Comparison of ENCODE assay signal across 10 mouse cellular contexts in the genomic region with DNA sequence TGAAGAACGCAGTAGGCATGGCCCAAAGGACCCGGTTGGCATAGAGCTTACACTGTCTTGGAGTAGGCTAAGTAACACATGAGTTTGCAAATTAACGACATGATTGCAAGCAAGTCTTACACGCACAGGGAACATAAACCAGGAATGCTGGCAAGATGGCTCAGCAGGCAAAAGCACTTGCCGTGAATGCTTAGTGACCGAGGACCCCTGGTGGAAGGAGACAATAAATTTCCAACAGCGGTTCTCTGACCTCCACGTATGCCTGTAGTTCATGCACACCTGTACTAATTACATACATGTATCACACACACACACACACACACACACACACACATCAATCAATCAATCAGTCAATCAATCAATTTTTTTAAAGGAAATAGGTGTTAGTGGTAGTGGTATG. TPM values are rescaled to one million over a fixed set of nuclear protein-coding genes. Genes with fewer than 3 reads are reported as not detected.
DNase-seq lines count a peak whose midpoint lies in the region; ATAC-seq and TF ChIP-seq lines count a peak whose summit lies in the region.
"Had no signal": no experiment of that assay in that cellular context is flagged by ENCODE, and none has a peak within 500 bp of the region (broad histone marks: within the 10 kb centered on the region; RNA-seq: fewer than 3 reads in every experiment).

No protein-coding gene starts in this region.

- no peaks in the 10 kb centered on the region for H3K27me3 ChIP-seq in kidney, embryonic 14.5 days (ENCODE audit: control insufficient read depth, insufficient read depth, low read length)
- H3K27me3 ChIP-seq in Patski = no peaks in the 10 kb centered on the region
- H3K27me3 ChIP-seq: heart, embryonic 13.5 days; liver, embryonic 13.5 days had no signal

- H3K36me3 ChIP-seq in kidney, embryonic 14.5 days (ENCODE audit: control insufficient read depth, insufficient read depth, low read length) = no peaks in the 10 kb centered on the region
- H3K36me3 ChIP-seq: heart, embryonic 13.5 days; liver, embryonic 13.5 days had no signal

- in situ Hi-C loops in Patski (cut with MboI; ENCODE audit: low pct_unique_long_range_greater_than_20kb) = no loop called here

- no peak overlapping the region for H3K27ac ChIP-seq in kidney, embryonic 14.5 days (ENCODE audit: low read depth, low read length)
- H3K27ac ChIP-seq: heart, embryonic 13.5 days; liver, embryonic 13.5 days had no signal

- ATAC-seq in CD4-positive, CD25-positive, alpha-beta regulatory T cell, adult 4 months = no peak
- ATAC-seq in kidney, embryonic 14.5 days (ENCODE audit: low FRiP score, low TSS enrichment) = no peak
- no peak for ATAC-seq in Patski

- no peak overlapping the region for H3K4me3 ChIP-seq in kidney, embryonic 14.5 days (ENCODE audit: low read length)
- H3K4me3 ChIP-seq: heart, embryonic 13.5 days; liver, embryonic 13.5 days had no signal

- H3K4me2 ChIP-seq in kidney, embryonic 14.5 days (replicated peaks; ENCODE audit: low read depth, low read length) = no peak overlapping the region
- H3K4me2 ChIP-seq: heart, embryonic 13.5 days; liver, embryonic 13.5 days had no signal

- no peaks in the 10 kb centered on the region for H3K9me3 ChIP-seq in kidney, embryonic 14.5 days (ENCODE audit: control insufficient read depth, low read length)
- H3K9me3 ChIP-seq: heart, embryonic 13.5 days; liver, embryonic 13.5 days had no signal

- TF ChIP-seq CTCF in Patski (IDR thresholded peaks at IDR 0.05) = peak; percentile 47

- no peak overlapping the region for H3K9ac ChIP-seq in kidney, embryonic 14.5 days (ENCODE audit: low read depth, low read length)
- H3K9ac ChIP-seq: heart, embryonic 13.5 days; liver, embryonic 13.5 days had no signal

- H3K4me1 ChIP-seq in kidney, embryonic 14.5 days (ENCODE audit: control insufficient read depth, insufficient read depth, low read length) = no peaks in the 10 kb centered on the region
- H3K4me1 ChIP-seq: heart, embryonic 13.5 days; liver, embryonic 13.5 days had no signal

- DNase-seq in CD4-positive, CD25-positive, alpha-beta regulatory T cell, adult 2 months (ENCODE audit: low read depth, low spot score) = peak; percentile 5
- peak; percentile 7 to 22 for DNase-seq in kidney, postnatal 4 days
- DNase-seq in Patski (ENCODE audit: low read depth, low spot score) = no peak
- DNase-seq in induced T-regulatory cell, adult 2 months (ENCODE audit: low read depth) = peak; percentile 4
- no peak for DNase-seq in gastrocnemius, postnatal 4 days (ENCODE audit: low spot score in 2 of 2)
- no peak for DNase-seq in frontal cortex, postnatal 10 days (ENCODE audit: low spot score in 2 of 2)
- DNase-seq: liver, embryonic 13.5 days had no signal

- 38% methylated on average over 8 of the region's 8 CpGs for WGBS in kidney, embryonic 14.5 days

- POLR2A ChIA-PET in Patski (lab: Charles Lee) = no interaction called here

- CTCF ChIA-PET in Patski (lab: Charles Lee) = interaction anchor here (1.6 kb wide), 1 partner anchor 19 kb away, joined by 5 read pairs; no protein-coding TSS in a partner anchor

RNA-seq across cellular contexts. Expression of a gene that starts 31.0 kb away (rescaled TPM):
- 10 to 100 TPM; 26.9 to 27.5 TPM for polyA plus RNA-seq in CD4-positive, CD25-positive, alpha-beta regulatory T cell, adult 4 months (2017; shearing (Covaris generic))
- 16.5 and 35.8 TPM in 2 replicates for polyA plus RNA-seq in kidney, embryonic 14.5 days (2014; fragmentation: Nextera tagmentation; extraction: Ambion mirVana)
- polyA plus RNA-seq in Patski (2021) = 13.7 TPM
- total RNA-seq in gastrocnemius, postnatal 4 days (2021) = 10 to 100 TPM; 12.0 to 14.3 TPM

RNA-seq across cellular contexts. Expression of a gene that starts 31.5 kb away (rescaled TPM):
- under 1 TPM; 0.09 to 0.36 TPM for polyA plus RNA-seq in CD4-positive, CD25-positive, alpha-beta regulatory T cell, adult 4 months (2017; shearing (Covaris generic))
- 0.51 and 0.58 TPM in 2 replicates for polyA plus RNA-seq in kidney, embryonic 14.5 days (2014; fragmentation: Nextera tagmentation; extraction: Ambion mirVana)
- 0.32 TPM for polyA plus RNA-seq in Patski (2021)
- under 1 TPM; 0.12 to 0.18 TPM for total RNA-seq in gastrocnemius, postnatal 4 days (2021)

RNA-seq across cellular contexts. Expression of a gene that starts 33.3 kb away (rescaled TPM):
- polyA plus RNA-seq in CD4-positive, CD25-positive, alpha-beta regulatory T cell, adult 4 months (2017; shearing (Covaris generic)) = not detected
- 0.10 TPM in 1 of 2 replicates, not detected in the other for polyA plus RNA-seq in kidney, embryonic 14.5 days (2014; fragmentation: Nextera tagmentation; extraction: Ambion mirVana)
- polyA plus RNA-seq in Patski (2021) = 3.4 TPM
- not detected for total RNA-seq in gastrocnemius, postnatal 4 days (2021)
- polyA plus RNA-seq: liver, embryonic 13.5 days had no signal

Comparison
In these comparisons a context has a peak if more than half of its experiments do, and no peak if none do; other contexts are left out.
1. DNase-seq: peak in CD4-positive, CD25-positive, alpha-beta regulatory T cell, adult 2 months (single experiment), kidney, postnatal 4 days (2 of 2) and induced T-regulatory cell, adult 2 months (single experiment); none in Patski (single experiment), gastrocnemius, postnatal 4 days (0 of 2) and frontal cortex, postnatal 10 days (0 of 2).